Mouse (Mus musculus) liver, adult 2 months (tissue): ENCODE data around the gene Cox20.

Experiments
- CTCF ChIP-seq: fragments of 200-500 bp; IDR thresholded peaks from 2 replicates; pipeline ENCODE4 v1.5.1; 2011; ENCODE audit warnings: low read depth, low read length, control low read depth
- POLR2A ChIP-seq: fragments of 200-500 bp; IDR thresholded peaks from 2 replicates; pipeline ENCODE4 v1.6.1; 2011; ENCODE audit warnings: low read length, control low read depth; ENCODE audit not compliant: insufficient read depth; ENCODE audit errors: extremely low read depth

DNA sequence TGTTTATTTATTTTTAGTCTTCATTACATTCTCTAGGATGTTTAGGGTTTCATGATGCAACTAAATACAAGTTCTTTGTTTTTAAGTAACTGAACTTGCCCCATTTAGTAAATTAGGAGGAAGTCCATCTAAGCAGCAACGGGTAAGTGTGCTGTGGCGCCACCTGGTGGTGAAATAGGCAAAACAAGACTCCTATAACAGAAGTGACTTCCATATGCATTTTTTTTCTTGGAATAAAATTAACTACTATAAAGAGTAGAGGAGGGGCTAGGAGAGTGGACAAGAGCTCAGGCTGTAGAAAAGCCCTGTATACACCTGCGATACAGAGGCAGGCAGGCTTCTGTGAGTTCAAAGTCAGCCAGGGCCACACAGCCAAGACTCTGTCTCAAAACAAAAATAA is 15.5 kb upstream of the Cox20 start:
- TF ChIP-seq CTCF, result peak; percentile 67
- no peak for TF ChIP-seq POLR2A
